Mouse (Mus musculus) fat pad, adult 2 months (tissue): Measurements from ENCODE around the gene D430042O09Rik.

ENCODE experiments used
- DNase-seq: peaks from one replicate; pipeline ENCODE4 v3.0.0-alpha.2; 2011; ENCODE audit warnings: low read depth, low spot score; ENCODE audit errors: extremely low read depth

Gene D430042O09Rik

DNA sequence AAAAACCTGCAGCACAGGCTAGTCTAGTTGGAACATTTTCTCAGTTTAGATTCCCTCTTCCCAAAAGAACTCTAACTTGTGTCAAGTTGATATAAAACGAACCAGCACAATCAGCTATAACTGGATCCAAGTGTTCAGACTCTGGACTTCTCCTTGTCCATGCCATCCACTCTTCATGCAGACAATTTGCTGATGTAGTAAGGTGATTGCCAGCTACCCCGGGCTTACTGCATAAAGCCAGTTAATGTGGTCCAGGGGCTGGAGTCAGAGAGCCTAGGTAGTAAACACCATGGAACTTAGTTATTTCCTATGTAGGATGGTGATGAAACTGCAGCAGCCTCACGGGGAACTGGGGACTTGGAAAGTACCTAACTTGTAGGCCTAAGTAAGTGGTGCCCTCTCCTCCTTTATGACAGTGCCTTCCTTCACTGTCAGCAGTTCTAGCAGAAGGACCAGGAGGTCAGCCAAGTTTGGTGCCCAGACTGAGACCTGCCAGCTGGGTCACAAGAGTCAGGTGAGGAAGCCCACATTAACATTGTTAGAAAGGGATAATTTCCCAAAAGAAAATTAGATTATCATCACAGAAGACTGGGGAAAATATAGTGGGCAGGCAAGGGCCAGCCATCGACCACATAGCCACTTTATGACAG is 28.8 kb downstream of the D430042O09Rik start:
- DNase-seq = no peak

DNA sequence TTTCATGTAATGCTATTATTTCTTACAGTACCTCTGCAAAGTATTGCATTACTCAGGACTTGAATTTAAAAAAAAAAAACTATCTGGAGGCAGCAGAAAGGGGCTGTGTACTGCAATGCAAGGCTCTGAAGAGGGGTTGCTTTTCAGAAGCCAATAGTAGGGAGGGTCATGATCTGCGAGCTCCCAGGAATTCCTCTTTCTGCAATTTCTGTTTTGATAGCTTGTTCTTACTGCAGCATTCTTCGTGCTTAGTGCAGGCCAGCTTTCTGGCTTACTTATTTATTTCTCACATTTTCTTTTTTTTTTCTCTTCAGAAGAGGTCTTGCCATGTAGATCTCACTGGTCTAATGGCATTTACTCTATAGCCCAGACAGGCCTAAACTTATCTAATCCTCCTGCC is 32.8 kb downstream of the D430042O09Rik start:
- no peak for DNase-seq

DNA sequence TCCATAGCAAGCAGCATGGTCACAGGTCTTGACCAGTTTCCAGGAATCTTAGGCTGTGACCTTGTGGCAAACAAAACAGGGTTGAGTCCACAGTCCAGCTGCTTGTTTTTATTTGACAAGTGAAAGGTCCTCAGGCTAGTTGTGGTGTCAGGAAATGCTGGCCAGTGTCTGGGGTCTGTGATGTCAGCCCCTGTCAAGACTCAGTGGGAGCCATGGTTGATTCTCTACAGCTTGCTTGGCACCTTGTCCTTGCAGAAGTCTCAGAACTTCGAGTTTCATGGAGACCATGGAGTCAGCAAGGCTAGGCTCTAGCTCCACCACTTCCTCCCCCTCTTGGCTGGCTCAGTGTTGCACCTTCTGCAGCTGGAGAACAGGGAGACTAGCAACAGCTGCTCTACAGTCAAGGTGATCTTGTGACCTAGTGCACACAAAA is 33.6 kb downstream of the D430042O09Rik start:
- no peak for DNase-seq

DNA sequence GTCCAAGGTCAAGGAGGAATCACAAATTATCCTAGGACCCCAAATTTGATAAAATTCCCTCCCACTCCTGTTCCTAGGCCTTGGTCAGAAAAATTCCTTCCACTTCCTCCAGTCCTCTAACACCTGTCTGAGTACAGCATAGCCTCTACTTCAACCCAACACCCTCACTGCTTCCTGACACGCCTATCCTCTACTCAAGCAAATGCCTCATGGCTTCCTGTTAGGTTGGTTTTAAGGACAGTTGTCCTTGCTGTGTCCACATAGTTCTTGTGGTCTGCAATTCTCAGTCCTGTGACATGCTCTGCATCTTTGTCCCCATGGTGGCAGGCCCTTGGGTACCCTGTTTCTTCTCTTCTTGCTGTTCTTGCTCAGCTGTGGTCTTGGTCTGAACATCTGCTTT is 37.1 kb downstream of the D430042O09Rik start:
- DNase-seq = no peak

DNA sequence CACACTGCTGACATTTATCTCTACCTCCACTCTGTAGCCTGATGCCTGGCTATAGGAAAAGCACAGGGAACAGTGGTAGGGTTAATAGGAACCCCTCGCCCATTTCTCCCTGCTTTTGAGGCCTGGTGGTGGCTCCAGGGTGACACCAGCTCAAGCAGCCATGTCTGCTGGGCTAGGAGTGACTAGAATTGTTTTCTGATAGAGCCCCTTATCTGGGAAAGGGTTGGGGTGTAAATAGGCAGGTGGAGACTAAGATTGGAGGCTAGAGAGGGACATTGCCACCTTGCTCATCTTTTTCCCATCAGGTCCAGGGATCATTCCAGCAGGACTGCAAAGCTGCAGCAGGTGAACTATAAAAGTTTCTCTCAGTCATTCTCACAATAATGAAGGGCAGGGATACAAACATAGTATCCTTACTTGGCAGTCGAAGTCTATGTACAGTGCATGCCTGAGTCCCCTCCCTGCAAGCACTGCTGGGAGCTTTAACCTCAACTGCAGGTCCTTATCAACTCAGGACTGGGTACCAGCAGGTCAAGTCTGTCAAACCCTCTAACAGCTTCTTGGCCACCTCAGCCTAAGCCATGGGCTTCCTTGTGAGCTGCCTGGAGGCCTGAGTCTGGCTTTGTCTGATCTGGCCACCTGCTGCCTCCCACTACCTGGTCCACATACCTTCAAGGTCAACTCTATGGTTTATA is 39.1 kb downstream of the D430042O09Rik start:
- no peak for DNase-seq

DNA sequence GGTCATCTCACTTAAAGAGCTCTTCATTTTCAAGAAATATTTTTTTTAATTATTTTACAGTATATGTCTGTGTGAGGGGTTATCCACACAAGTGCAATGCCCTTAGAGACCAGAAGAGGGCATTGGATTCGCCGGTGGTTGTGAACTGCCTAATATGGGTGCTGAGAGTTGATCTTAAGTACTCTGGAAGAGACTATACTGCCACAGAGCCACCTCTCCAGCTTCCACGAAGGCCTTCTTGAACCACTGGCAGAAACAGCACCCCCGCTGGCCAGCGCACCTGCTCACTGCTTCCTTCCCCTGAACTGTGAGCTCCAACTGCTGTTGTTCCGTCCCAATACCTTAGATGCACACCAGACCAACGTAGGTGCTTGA is 39.6 kb downstream of the D430042O09Rik start:
- DNase-seq = no peak

DNA sequence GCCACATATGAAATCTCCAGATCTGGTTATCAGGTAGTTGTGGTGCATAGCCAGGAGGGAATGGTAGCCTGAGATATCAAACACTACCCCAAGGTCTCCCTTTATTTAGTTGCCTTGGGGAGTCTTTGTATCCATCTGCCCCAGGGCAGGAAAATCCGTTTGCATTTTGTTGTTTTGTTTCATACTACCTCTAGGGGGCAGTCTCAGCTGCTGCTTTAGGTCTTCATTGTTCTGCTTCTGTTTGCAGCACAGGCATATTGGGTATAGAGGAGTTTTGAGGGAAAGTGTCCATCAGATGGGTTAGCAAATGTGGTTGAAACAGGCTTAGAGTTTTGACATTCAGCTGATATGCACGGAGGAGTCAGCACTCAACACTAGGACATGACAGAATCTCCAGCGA is 40.5 kb downstream of the D430042O09Rik start:
- DNase-seq = no peak

DNA sequence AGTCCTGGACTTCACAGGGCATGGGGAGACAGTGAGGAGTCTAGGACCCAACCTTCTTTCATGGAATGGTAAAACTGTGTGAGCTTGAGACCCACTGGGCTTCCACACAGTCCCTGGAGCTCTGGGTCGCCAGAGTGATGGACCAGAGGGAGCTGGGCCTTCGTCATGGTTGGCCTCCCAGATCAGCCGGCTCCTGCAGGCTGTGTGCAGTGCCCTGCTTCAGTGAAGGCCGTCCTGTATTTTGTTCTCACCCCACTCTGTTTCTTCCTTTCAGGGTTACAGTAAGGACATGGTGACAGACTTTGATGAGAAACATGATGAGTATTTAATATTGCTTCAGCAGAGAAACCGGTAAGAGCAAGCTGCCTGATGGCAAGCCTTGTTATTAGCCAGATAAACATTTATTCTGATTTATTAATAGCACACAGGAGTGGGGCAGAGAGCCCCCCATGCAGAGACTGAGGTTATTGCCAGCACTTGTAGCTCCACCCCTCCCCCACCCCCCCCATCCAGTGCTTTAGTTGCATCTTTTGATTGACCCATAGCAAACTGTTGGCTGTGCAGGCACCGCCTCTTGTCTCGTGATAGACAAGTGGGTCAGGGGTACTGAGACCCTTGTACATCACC is 45.1 kb downstream of the D430042O09Rik start:
- no peak for DNase-seq

DNA sequence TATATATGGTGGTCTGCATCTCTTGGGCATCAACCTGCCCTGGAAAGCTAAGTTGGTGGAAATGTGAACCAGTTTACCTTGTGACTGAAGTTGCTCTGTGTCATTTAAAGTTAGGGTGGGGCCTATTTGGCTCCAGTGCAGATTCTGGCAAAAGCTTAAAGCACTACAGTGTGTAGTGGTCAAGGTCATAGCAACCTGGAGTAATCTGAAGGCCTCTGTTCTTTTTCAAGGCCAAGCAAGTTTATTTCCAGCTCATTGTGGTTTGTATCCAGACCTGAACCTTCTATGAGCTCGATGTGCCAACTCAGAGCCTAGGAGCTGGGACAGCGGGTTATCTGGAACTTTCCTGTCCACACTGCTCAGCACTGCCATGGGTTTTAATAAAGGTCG is 45.6 kb downstream of the D430042O09Rik start:
- no peak for DNase-seq

DNA sequence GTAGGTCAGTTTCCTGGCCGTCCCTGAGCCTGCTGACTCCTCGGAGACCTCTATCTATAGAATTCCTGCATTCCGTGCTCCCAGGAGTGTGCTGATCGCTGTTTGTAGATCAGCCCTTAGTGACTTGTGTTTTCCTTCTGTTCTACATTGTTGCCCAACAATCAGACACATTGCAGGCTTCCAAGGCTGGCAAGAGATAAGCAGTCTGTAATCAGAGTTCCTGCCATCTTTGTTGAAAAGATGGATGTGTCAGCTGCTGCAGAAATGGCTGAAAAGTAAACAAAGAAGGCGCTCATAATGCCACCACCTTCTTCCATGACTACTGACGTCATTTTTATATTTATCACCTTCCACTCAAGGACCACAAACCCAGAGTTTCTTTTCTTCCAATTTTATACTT is 49.1 kb downstream of the D430042O09Rik start:
- DNase-seq = no peak

DNA sequence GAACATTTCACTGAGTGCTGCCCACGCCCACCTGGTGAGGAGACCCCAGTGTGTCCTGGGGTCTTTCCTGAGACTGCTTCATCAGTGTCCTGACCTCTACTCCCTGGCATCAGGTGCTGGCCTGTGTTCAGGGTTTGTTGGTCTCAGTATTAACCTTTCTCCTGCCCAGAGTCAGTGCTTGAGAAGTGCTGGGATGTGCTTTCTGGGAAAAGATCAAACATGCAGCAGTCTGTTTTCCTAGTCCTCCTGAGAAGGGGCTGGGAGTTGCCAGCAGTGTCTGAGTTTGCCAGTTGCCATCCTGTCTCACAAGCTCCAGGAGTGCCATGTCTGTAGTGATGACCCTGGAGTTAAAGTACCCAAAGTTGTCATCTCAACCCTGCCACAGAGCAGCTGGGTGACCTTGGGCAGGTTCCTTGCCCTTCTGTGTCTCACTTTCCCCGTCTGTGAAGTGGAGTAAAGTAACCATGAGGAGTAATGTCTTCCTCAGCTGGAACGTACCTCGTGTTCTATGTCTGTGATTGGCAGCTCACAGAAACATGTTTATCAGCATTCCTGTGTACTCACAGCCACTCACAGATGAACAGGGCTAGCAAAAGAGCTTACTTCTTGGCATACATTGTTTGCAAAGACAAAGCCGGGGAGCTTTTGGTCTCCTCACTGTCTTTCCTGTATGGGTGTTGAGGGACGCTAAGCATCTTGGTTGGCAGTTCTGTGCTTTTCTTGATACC is 50.4 kb downstream of the D430042O09Rik start:
- no peak for DNase-seq

DNA sequence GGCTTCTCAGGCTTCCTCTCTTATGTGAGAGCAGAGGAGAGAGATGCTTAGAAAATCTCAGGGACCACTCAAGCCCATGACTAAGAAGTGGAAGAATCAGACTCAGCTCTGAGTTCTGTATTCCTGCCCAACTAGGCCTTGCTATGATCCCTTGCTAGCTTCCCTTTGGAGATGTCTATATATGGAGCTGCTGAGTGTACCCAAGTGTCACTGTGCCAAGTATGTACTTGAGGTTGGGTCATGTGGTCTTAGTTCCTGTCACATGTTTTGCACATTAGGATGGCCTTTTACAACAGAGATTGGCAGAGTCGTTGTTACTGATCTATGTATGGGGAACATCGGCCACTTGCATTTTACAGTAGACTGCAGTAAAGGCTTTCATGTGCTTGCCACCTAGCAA is 54.6 kb downstream of the D430042O09Rik start:
- no peak for DNase-seq

DNA sequence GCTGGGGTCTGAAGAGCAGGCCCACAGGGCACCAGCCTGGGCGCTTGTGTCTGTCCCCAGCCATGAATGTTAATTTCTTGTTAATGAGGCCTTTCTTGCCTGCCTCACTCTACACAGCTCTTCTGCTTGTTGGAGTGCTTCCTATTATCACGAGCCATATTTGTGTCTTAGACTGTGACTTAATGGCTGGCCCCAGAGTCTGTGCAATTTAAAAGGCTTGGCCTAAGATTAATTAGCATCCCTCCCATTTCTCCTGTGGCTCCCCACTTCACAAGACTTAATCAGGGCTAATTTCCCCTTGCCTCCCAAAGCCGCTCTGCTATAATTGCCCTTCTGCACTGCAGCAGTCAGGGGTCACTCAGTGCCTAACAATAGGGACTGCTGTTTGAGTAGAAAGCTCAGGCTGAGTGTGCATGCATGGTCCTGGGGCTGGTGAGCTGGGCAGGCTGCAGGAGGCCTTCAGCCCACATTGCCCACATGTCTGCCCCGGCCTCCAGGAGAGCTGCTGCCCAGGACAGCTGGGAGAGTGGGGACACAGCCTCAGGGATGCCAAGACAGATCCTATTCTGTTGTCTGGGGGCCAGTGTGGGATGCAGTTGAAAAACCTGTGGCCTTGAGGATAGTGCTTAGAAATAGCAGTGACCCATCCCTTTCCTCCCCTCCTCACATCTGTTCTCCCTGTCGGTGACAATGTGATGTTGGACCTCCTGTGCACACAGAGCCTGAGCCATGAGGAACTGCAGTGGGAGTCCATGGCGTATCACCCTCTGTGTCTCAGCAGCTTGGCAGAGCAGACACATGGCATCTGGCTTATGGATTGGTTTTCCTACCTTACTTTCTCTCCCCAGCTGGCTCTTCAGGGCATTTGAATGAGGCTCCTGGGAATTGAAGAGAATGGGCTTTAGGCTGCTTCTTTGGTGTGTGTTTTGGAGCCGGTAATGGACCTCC is 55.5 kb downstream of the D430042O09Rik start:
- DNase-seq = no peak

DNA sequence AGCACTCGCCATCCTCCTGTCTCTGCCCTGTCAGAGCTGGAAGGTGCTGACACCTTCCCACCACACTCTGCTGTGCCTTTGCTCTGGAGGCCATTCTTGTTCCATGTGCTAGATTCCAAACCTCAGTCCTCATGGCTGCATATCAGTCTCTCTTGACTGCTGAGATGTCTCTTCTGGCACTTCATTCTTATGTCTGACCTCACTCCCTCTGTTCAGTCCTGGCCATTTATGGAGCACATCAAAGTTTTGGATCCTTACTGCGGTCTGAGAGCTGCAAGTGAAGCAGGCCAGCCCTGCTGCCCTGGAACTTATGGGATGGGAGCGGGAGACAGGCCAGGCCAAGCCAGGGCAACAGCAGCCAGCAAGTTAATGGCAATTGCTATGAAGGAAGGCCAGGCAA is 56.7 kb downstream of the D430042O09Rik start:
- DNase-seq = no peak

DNA sequence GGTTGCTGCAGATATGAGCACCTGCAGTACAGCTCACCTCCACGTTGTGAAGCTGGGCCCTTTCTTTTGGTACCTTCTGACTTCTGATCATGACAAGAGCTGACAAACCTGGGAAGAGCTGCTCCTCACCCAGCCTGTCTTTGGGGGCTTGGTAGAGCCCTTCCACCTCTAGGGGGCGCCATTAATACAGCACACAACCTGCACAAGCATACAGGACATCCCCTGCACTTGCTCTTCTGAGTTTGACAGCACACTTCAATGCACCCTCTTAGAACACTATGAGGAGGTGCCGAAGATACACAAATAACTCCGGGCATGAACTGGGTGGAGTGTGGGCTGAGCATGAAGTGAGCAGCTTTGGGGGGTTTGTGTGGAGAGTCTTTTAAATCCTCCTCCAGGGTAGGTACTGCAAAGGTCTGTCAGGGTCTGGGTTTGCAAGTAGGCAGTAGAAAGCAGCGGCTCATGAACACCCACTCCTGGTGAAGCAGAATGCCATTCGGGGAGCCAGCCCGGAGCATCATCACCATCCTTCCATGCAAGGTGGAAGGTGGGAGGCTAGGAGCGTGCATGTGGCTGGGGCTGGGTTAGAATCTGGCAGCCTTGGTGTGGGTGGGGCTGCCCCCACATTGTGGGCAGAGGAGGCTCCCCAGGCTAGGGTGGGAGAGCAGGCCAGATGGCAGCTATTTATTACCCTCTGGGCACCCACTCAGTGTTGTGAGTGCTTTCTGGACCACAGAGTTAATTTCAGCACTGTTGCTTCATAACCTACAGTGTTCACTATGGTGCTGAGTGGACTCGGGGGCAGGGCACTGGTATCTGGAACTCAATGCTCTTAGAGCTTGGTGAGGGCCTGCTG is 59.5 kb downstream of the D430042O09Rik start:
- no peak for DNase-seq

DNA sequence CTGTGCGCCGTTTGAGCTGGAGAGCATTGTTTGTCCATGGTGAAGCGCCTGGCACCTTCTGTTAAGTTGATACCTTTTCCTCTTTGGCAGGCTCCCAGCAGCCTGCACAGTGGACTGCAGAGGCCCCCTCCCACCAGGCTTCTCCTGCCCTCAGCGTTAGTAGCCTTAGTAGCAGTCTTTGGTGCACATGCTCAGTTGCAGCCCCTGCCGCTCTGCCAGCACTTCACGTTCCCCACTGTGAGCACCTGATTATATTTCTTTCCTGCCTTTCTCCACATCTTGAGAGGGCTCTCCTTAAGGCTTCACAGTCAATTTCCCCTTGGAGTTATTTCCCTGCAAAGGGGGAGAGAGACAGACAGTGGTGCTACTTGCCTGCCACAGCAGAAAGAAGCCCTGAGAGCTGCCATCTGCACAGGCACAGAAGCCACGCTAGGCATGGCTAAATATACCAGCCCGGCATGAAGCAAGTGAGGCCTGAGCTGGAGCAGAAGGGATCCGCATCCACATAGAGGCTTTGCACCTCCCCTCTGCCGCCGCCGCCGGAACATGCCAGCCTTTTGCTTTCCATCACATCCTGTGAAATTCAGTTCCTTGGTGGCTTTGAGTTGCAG is 65.4 kb downstream of the D430042O09Rik start:
- DNase-seq = no peak

DNA sequence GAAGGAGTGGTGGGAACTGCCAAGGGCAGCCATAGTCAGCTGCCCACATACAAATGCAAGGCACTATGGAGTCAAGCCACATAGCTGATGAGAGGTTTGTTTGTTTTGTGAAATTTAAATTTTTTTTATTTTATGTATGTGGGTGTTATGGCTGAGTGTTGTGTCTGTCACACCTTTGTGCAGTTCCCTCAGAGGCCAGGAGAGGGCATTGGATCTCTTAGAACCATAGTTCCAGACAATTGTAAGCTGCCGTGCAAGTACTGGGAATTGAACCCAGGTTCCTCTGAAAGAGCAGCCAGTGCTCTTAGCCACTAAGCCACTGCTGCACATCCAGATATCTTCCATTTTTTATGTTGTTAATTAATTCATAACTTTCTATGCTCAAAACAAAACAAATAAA is 75.5 kb downstream of the D430042O09Rik start:
- no peak for DNase-seq

DNA sequence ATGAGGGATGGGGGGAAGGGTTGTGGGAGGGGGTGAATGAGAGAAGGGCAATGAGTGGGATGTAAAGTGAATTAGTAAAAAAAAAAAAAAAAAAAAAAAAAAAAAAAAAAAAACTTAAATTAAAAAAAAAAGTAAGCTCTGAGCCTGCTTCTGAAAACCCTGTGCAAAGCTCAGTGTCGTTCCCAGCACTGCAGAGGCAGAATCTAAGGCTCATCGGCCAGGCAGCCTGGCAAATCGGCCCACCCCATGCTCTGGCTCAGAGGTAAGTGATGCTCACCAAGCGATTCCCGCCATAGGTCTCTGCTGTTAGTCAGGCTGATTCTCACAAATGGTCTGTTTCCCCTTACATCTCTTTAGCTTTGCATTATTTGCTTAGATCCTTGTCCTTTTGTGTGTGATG is 78.4 kb downstream of the D430042O09Rik start:
- no peak for DNase-seq

DNA sequence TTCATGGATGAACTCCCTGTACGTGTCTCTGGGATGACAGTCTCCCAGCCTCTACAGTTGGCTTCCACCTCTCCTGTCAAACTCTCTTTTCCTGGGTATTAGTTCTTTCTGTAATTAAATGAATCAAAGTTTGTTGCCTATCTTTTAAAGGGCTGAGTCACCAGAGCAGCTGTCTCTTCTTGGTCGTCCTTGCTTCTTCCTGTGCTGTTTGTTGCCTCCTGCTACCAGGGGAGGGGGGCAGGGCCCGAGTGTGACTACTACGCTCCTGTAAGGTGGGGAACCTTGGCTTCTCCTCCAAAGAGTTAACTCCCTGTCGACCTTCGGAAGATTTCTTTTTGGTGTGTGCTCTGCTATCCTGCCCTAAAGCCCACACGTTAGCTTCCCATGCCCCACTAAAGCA is 79.4 kb downstream of the D430042O09Rik start:
- DNase-seq = no peak
